Mouse (Mus musculus): ENCODE measurements around the gene Mrps12.

Mrps12 gene

DNA sequence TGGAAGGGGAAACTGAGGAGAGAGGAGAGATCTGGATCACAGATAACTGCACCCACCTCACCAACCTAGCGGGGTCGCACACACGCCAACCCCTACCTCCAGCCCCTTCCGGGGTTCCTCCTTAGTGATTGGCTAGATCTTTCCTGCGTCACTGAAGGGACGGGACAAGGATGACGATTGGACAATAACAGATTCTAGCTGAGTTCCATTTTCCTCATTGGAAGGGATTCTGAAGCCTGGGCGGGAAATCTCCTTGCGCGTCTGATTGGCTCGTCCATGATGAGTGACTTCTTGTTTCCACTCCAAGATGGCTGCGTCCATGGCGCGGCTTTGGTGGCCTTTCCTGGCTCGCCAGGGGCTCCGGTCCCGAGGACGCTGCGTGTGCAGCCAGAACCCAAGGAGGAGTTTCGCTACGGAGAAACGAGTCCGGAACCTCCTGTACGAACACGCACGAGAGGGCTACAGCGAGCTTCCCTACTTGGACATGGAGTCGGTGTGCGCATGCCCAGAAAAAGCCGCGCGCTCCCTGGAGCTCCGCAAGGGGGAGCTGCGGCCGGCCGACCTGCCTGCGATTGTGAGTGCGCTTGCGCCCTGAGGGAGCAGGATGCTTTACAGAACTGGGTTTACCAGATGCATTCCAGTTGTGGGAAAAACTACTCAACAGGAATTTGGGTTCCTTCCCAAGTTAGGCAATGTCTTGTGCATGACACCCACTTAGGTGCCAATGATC, at the start of gene Mrps12, which contains the start of gene Sars2:
TSS of gene Mrps12 (minus strand) at position 112 of the 730 bp plus-strand sequence.
TSS of gene Sars2 (plus strand) at position 284 of the 730 bp plus-strand sequence.
- in situ Hi-C loops (cut with MboI, MseI) = no loop called here

GRCm38 (mm10) chr7:28790066-28790806, 48.6 kb upstream of the Mrps12 start:
- in situ Hi-C loops (cut with MboI, MseI) = loop anchor here (5.0 kb wide), 1 partner anchor 77 kb away; no protein-coding TSS in a partner anchor

DNA sequence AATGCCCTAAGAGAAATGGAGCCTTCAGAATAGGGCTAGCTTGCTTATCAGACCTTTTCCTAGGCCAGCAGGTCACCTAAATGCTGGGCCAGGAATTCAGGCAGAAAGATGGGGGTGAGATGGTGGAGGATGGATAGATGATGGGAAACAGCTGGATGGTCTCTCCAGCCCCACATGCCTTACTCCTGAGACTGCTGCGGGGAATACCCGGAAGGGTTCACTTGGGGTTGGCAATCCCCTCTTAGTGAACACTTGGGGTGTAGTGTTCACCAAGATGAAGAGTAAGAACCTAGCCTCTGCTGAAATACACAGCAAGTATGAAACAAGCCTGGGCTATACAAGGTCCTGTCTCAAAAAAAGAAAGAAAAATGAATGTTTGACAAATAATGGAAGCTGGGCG, 47.6 kb upstream of the Mrps12 start:
- in situ Hi-C loops (cut with MboI, MseI) = no loop called here

DNA sequence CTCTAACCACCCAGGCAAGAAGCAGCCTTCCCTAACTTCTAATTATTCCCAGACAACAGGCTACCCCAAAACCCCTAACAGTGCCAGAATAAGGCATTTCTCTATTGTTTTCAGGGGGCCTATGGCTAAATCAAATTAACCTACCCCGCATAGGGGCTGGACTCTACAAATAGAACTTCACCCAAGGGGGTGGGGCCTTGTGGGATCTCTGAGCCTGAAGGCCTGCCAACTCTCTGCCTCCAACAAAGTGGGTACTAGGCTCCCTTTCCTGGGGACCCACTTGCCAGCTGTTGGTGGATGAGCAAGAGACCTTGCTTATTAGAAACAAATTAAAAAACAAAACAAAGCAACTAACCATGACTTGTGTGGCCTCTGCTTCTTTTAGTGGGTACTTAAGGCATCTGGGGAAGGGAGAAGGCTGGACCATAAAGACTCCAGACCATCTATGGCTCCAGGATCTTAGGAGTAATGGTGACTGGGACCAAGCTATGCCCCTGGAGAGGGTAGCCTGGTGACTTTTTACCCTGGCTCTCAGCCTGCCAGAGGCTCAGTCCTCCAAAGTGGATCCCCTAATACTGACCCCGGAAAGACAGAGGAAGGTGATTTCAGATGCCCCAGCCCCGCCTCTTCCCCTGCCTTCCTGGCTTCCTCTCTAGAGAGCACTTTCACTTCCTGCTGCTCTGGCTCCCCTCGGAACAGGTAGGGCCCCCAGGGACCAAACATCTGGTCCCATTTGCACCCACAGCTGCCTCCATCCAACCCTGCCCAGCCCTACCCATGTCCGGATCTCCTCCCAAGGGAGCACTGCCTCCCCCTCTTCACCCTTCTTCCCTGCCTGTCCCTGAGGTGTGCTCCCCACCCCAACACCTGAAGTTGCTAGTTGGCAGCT, 46.9 kb upstream of the Mrps12 start, which contains the start of gene Rinl:
TSS of gene Rinl (plus strand) at position 663 of the 889 bp plus-strand sequence.
- in situ Hi-C loops (cut with MboI, MseI) = no loop called here

GRCm38 (mm10) chr7:28787884-28788283, 46.3 kb upstream of the Mrps12 start:
- in situ Hi-C loops (cut with MboI, MseI) = no loop called here

DNA sequence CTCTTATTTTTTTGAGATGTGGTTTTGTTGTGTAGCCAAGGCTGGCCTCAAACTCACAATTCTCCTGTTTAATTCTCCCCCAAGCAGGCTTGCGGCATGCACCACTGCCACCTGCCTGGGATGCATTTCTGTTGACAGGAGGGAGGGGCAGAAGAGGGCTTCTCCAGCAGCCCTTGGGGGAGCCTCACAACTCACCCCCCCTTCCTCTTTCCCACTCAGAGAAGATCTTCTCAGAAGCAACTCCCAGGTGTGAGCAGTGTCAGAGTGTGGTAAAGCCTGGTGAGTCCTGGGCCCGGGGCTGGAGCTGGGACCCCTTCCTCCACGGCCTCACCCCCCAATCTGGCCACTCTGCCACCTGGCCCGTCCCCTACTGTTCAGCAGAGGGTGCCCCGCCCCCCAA, 43.5 kb upstream of the Mrps12 start:
- in situ Hi-C loops (cut with MboI, MseI) = no loop called here

- in situ Hi-C loops (cut with MboI, MseI) = no loop called here
These were observed 39.6 kb upstream of the Mrps12 start for GRCm38 (mm10) chr7:28781261-28781663.

DNA sequence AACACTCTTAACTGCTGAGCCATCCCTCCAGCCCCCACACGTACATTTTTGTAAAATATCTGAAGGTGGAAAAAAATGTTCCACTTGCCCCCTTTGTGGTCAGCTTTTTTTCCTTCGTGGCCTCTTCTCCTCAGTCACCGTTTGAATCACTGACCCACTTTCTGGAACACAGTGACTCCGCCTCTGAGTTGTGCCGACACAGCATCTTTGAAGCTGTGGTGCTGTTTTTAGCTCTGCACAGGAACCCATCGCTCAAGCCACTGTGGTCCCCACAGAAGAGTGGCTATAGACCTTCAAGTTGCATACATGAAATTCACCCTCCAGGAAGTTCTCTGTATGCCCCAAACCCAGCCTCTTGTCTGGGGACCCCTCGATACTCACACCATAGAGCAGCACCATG, 39.2 kb upstream of the Mrps12 start:
- in situ Hi-C loops (cut with MboI, MseI) = no loop called here

DNA sequence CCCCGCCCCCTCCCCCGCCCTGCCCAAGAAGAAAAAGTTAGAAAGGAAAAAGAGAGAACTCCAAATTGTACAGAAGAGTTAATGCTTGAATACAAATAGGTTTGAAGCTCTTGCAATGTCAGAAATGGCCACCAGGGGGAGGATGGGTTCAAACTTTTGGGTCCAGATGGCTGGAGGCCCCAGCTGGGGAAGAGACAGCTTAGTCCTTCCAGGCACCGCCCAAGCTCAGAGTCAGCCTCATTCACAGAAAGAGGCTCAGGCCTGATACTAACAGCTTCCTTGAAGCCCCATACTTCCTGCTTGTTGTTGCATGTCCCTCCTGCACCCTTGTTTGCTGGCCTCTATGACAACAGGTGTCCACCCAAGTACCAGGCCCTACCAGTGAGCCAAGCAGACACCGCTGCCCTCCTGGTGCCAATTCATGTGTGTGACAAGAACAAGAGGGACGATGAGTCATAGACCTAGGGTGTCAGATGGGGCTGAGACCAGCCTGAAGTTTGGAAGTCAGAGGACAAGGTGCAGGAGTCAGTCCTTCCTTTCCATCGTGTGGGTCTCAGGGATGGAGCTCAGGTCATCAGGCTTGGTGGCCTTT, 38.5 kb upstream of the Mrps12 start:
- in situ Hi-C loops (cut with MboI, MseI) = no loop called here

GRCm38 (mm10) chr7:28778825-28779224, 37.2 kb upstream of the Mrps12 start:
- in situ Hi-C loops (cut with MboI, MseI) = no loop called here

GRCm38 (mm10) chr7:28775129-28775528, 33.5 kb upstream of the Mrps12 start:
- in situ Hi-C loops (cut with MboI, MseI) = no loop called here

DNA sequence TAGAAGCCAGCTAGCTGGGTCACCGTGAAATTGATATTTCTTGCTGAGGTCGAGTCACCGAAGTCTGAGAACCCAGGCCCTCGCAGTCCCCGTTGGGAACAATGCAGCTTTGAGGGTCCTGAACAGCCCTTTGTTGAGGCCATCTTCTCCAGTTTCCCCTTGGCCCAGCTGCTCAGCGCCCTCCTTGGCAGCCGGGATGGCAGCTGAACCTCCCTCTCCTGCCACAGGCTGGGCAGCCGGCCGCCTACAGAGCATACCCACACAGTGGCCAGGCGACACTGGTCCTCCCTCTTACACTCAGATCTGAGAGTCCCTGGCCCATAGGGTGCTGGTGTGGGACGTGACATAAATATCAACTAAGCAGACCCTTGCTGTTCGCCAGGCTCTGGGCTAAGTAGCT, 32.5 kb upstream of the Mrps12 start:
- in situ Hi-C loops (cut with MboI, MseI) = loop anchor here (5.0 kb wide), 1 partner anchor 103 kb away; no protein-coding TSS in a partner anchor

DNA sequence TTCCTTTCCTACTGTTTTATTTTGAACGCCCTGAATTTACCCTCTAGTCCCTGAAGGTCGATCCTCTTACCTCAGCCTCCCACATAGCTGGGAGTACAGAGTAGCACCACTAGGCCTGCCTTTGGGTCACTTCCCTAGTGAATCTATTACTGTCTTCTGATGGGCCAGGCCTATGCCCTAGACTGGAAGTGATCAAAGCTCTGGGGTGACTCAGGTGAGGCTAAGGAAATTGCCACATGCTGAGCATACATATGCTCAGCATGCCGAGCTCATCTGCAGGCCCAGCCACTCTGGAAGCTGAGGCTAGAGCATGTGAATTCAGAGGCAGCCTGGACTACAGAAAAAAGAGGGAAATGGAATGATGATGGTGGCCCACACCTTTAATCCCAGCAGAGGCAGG, 31.5 kb upstream of the Mrps12 start:
- in situ Hi-C loops (cut with MboI, MseI) = loop anchor here (5.0 kb wide), 1 partner anchor 104 kb away; no protein-coding TSS in a partner anchor

DNA sequence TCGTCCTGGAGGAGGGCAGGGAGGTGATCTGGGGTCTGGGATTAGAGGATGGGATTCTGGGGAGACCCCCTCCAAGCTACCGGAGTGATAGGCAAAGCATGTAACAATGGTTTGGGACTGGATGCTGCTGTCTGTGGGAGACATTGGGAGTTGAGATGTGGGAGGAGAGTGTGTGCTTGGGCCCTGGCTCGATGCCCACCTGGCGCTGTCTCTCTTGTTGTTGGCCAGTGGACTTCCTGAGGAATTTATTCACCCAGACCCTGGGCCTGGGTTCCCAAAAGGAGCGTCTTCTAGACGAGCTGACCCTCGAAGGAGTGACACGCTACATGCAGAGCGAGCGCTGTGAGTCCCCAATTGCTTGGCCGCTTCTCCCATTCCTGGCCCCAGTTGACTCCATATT, 30.2 kb upstream of the Mrps12 start:
- in situ Hi-C loops (cut with MboI, MseI) = loop anchor here (5.0 kb wide), 1 partner anchor 105 kb away; no protein-coding TSS in a partner anchor

DNA sequence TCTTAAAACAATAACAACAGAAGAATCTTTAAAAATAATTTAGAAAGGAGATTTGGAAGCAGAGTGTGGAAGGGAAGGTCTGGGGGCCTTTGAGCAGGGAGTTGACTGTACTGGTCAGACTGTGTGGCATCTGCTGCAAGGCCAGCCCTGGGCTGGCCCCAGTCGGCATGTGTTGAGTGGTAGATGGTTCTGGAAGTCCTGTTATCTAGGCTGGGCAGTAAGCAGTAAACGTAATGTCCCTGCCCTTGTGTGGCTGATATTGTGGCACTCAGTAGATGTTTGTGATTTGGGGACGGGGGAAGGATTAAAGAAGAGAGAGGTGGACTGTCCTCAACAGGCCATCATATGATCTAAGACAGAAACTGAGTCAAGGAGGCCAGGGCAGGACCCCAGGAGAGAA, 28.7 kb upstream of the Mrps12 start:
- in situ Hi-C loops (cut with MboI, MseI) = loop anchor here (5.0 kb wide), 1 partner anchor 107 kb away; no protein-coding TSS in a partner anchor

- in situ Hi-C loops (cut with MboI, MseI) = no loop called here
These were observed 27.9 kb upstream of the Mrps12 start for GRCm38 (mm10) chr7:28769414-28769958.

DNA sequence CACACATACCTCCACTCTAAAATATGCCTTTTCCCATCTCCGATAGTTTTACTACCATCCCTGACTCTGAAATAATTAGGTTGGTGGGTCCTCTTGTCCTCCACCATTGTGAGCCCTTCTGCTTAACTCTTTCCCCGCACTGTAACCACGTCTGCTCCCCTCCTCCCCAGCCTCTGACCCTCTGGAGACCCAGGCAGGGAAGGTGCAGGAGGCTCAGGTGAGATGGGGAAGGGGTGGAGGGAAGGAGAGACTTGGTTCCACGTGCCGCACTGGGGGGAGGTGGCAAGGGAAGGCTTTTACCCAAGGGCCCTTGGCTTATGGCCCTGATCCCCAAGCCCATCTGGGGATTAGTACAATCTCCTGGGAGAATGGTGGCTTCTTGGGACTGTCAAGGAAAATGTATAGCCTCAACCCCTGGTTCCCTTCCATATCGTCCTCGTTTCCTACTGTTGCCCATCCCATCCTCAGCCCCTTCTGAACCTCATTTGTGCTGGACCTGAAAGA, 25.9 kb upstream of the Mrps12 start, which contains the start of gene Nfkbib:
TSS of gene Nfkbib (minus strand) at position 51 of the 504 bp plus-strand sequence.
- in situ Hi-C loops (cut with MboI, MseI) = no loop called here

GRCm38 (mm10) chr7:28766910-28767309, 25.3 kb upstream of the Mrps12 start:
- in situ Hi-C loops (cut with MboI, MseI) = no loop called here

DNA sequence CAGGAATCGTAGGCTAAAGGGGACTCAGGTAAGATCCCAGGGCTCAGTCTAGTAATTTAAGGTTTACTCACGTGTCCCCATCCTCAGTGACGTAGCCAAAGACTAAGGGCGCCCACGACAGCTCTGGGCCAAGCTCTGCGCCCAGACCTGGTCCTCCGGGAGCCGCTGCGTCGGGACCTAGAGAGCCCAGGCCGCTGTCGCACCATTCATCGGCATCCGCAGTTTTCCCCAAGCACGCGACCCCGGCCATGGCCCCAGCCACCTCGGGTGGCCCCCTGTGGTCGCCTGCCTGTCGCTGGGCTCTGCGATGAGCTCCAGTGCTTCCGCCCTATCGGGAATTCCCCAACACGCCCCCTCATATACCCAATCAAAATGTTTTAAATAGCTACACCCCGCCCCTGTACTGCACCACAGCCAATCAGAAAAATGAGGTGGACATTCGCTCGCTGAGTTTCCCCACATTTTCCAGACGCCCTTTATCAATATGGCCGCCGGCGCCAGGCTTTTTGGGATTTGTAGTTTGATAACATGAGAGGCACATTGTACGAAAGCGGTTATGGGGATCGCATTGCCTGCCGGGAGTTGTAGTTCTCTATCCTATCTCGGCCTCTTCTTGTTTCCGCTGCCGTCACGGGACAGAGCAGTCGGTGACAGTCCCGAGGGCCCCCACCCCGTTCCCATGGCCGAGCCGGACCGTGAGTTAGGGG, 24.7 kb upstream of the Mrps12 start, which contains the start of gene Sirt2:
TSS of gene Sirt2 (plus strand) at position 563 of the 707 bp plus-strand sequence.
- in situ Hi-C loops (cut with MboI, MseI) = no loop called here

DNA sequence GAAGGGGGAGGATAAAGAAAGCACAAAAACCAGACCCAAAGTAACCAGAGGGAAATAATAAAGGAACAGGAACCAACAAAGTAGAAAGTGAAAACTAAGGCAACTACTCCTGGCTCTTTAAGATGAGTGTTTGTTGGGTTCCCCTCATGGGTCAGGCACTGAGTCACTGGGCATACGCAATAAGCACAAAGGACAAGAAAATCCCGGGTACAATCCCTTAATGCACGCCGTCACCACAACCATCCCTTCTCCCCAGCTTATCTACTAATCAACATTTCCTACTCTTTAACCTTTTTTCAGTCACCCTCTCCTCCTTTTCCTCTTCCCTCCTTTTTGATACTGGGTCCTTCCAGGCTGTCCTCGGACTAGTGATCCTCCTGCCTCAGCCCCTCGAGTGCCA, 23.6 kb upstream of the Mrps12 start:
- in situ Hi-C loops (cut with MboI, MseI) = no loop called here
